Mouse (Mus musculus): ENCODE data around the gene Sprr1b. TPM values are rescaled to one million over a fixed set of nuclear protein-coding genes. Genes with fewer than 3 reads are reported as not detected.
"Not testable (repeated sequence)": the region's sequence is repeated elsewhere in the genome, so short reads cannot be mapped to it uniquely, and the experiment has no call there.

The Sprr1b gene
- not detected in 2 replicates for polyA plus RNA-seq (2015; fragmentation: Nextera tagmentation; extraction: Ambion mirVana)

GRCm38 (mm10) chr3:92438689-92439088 lies at the start of gene Sprr1b:
Gene Sprr1b (minus strand): TSS chr3:92438789.
- Histone ChIP-seq H3K4me2 (no peak within 1 kb of the TSS), H3K4me1 (replicated peaks) (no peaks in the 10 kb centered on the region), H3K4me3 (no peak within 1 kb of the TSS), H3K9ac (no peak within 1 kb of the TSS), H3K27me3 (no peaks in the 10 kb centered on the region), H3K9me3 (no peaks in the 10 kb centered on the region), H3K36me3 (no peaks in the 10 kb centered on the region), H3K27ac (no peak within 1 kb of the TSS)
- WGBS, result 88% methylated on average over 3 of the region's 3 CpGs
- no peak for ATAC-seq (ENCODE audit: low FRiP score)

GRCm38 (mm10) chr3:92486307-92486706 lies 47.7 kb upstream of the Sprr1b start:
- Histone ChIP-seq H3K9ac (no peak overlapping the region), H3K9me3 (no peaks in the 10 kb centered on the region), H3K4me3 (no peak overlapping the region), H3K27ac (no peak overlapping the region), H3K4me2 (no peak overlapping the region), H3K4me1 (replicated peaks) (no peaks in the 10 kb centered on the region), H3K27me3 (no peaks in the 10 kb centered on the region), H3K36me3 (no peaks in the 10 kb centered on the region)
- ATAC-seq (ENCODE audit: low FRiP score), result no peak
- WGBS, result 53% methylated on average over 1 of the region's 1 CpGs

- H3K4me1 ChIP-seq (replicated peaks), result no peaks in the 10 kb centered on the region
- no peak within 1 kb of the TSS for H3K4me2 ChIP-seq
- ATAC-seq (ENCODE audit: low FRiP score), result no peak
Observed at GRCm38 (mm10) chr3:92485863-92486262, 47.3 kb upstream of the Sprr1b start, which contains the start of gene Sprr1a. Gene Sprr1a (minus strand): TSS chr3:92485895.

GRCm38 (mm10) chr3:92481249-92481648 lies 42.7 kb upstream of the Sprr1b start:
- not testable (repeated sequence) for H3K27me3 ChIP-seq; ATAC-seq (ENCODE audit: low FRiP score); H3K36me3 ChIP-seq; H3K4me1 ChIP-seq (replicated peaks); H3K4me3 ChIP-seq; H3K9me3 ChIP-seq; H3K4me2 ChIP-seq; H3K27ac ChIP-seq; H3K9ac ChIP-seq

More at GRCm38 (mm10) chr3:92485863-92486262, 47.3 kb upstream of the Sprr1b start, which contains the start of gene Sprr1a:
- H3K4me3 ChIP-seq, result no peak within 1 kb of the TSS
- no peaks in the 10 kb centered on the region for H3K36me3 ChIP-seq
- no peak within 1 kb of the TSS for H3K27ac ChIP-seq
- H3K27me3 ChIP-seq, result no peaks in the 10 kb centered on the region
- no peak within 1 kb of the TSS for H3K9ac ChIP-seq
- no peaks in the 10 kb centered on the region for H3K9me3 ChIP-seq

GRCm38 (mm10) chr3:92470111-92470510 lies 31.5 kb upstream of the Sprr1b start:
- no peaks in the 10 kb centered on the region for H3K27me3 ChIP-seq
- WGBS, result 84% methylated on average over 2 of the region's 2 CpGs
- no peak overlapping the region for H3K4me2 ChIP-seq
- H3K36me3 ChIP-seq, result no peaks in the 10 kb centered on the region
- H3K4me1 ChIP-seq (replicated peaks), result no peaks in the 10 kb centered on the region
- no peak overlapping the region for H3K4me3 ChIP-seq
- H3K27ac ChIP-seq, result no peak overlapping the region
- no peaks in the 10 kb centered on the region for H3K9me3 ChIP-seq
- ATAC-seq (ENCODE audit: low FRiP score), result no peak
- no peak overlapping the region for H3K9ac ChIP-seq

GRCm38 (mm10) chr3:92467424-92467823 lies 28.8 kb upstream of the Sprr1b start:
- ATAC-seq (ENCODE audit: low FRiP score), result no peak
- Histone ChIP-seq H3K4me2 (no peak overlapping the region), H3K9me3 (no peaks in the 10 kb centered on the region), H3K36me3 (no peaks in the 10 kb centered on the region), H3K4me1 (replicated peaks) (no peaks in the 10 kb centered on the region), H3K4me3 (no peak overlapping the region), H3K9ac (no peak overlapping the region), H3K27ac (no peak overlapping the region), H3K27me3 (no peaks in the 10 kb centered on the region)

GRCm38 (mm10) chr3:92466576-92466975 lies 28.0 kb upstream of the Sprr1b start:
- Histone ChIP-seq H3K4me3 (no peak overlapping the region), H3K4me2 (no peak overlapping the region), H3K27me3 (no peaks in the 10 kb centered on the region), H3K4me1 (replicated peaks) (no peaks in the 10 kb centered on the region), H3K36me3 (no peaks in the 10 kb centered on the region), H3K9ac (no peak overlapping the region), H3K9me3 (no peaks in the 10 kb centered on the region), H3K27ac (no peak overlapping the region)
- 95% methylated on average over 1 of the region's 1 CpGs for WGBS
- no peak for ATAC-seq (ENCODE audit: low FRiP score)

- Histone ChIP-seq H3K27ac (no peak within 1 kb of the TSS), H3K9me3 (no peaks in the 10 kb centered on the region)
- WGBS, result 65% methylated on average over 2 of the region's 2 CpGs
Observed at GRCm38 (mm10) chr3:92458620-92459019, 20.0 kb upstream of the Sprr1b start, which contains the start of gene Sprr3. Gene Sprr3 (minus strand): TSS chr3:92458720.

GRCm38 (mm10) chr3:92455151-92455550 lies 16.6 kb upstream of the Sprr1b start:
- ATAC-seq (ENCODE audit: low FRiP score), result no peak
- Histone ChIP-seq H3K9me3 (no peaks in the 10 kb centered on the region), H3K4me1 (replicated peaks) (no peaks in the 10 kb centered on the region), H3K4me2 (no peak overlapping the region), H3K9ac (no peak overlapping the region), H3K4me3 (no peak overlapping the region), H3K36me3 (no peaks in the 10 kb centered on the region), H3K27ac (no peak overlapping the region), H3K27me3 (no peaks in the 10 kb centered on the region)
- WGBS, result 93% methylated on average over 5 of the region's 5 CpGs

More at GRCm38 (mm10) chr3:92458620-92459019, 20.0 kb upstream of the Sprr1b start, which contains the start of gene Sprr3:
- no peak within 1 kb of the TSS for H3K4me3 ChIP-seq
- no peaks in the 10 kb centered on the region for H3K4me1 ChIP-seq (replicated peaks)
- H3K27me3 ChIP-seq, result no peaks in the 10 kb centered on the region
- H3K9ac ChIP-seq, result no peak within 1 kb of the TSS
- no peaks in the 10 kb centered on the region for H3K36me3 ChIP-seq
- ATAC-seq (ENCODE audit: low FRiP score), result no peak
- no peak within 1 kb of the TSS for H3K4me2 ChIP-seq

- no peak overlapping the region for H3K9ac ChIP-seq
- no peak for ATAC-seq (ENCODE audit: low FRiP score)
- 96% methylated on average over 3 of the region's 3 CpGs for WGBS
Observed at GRCm38 (mm10) chr3:92440177-92440576, 1.6 kb upstream of the Sprr1b start.

GRCm38 (mm10) chr3:92432282-92432681 lies 6.3 kb downstream of the Sprr1b start, which contains the start of gene Sprr2k:
Gene Sprr2k (plus strand): TSS chr3:92432582.
- H3K27ac ChIP-seq, result no peak within 1 kb of the TSS
- 93% methylated on average over 2 of the region's 2 CpGs for WGBS
- no peak within 1 kb of the TSS for H3K4me3 ChIP-seq
- 0 out of 2 replicates have a peak, but pooled peaks cover 3% of the 10 kb centered on the region for H3K9me3 ChIP-seq
- H3K9ac ChIP-seq, result no peak within 1 kb of the TSS
- no peak within 1 kb of the TSS for H3K4me2 ChIP-seq
- no peaks in the 10 kb centered on the region for H3K27me3 ChIP-seq
- H3K4me1 ChIP-seq (replicated peaks), result no peaks in the 10 kb centered on the region
- H3K36me3 ChIP-seq, result no peaks in the 10 kb centered on the region
- ATAC-seq (ENCODE audit: low FRiP score), result no peak

More at GRCm38 (mm10) chr3:92440177-92440576, 1.6 kb upstream of the Sprr1b start:
- no peak overlapping the region for H3K27ac ChIP-seq
- H3K27me3 ChIP-seq, result no peaks in the 10 kb centered on the region
- no peaks in the 10 kb centered on the region for H3K36me3 ChIP-seq
- H3K4me2 ChIP-seq, result no peak overlapping the region
- no peaks in the 10 kb centered on the region for H3K4me1 ChIP-seq (replicated peaks)
- no peak overlapping the region for H3K4me3 ChIP-seq
- H3K9me3 ChIP-seq, result no peaks in the 10 kb centered on the region

- 94% methylated on average over 6 of the region's 6 CpGs for WGBS
- 0 out of 2 replicates have a peak, but pooled peaks cover 3% of the 10 kb centered on the region for H3K9me3 ChIP-seq
- H3K9ac ChIP-seq, result no peak within 1 kb of the TSS
- H3K4me2 ChIP-seq, result no peak within 1 kb of the TSS
- no peaks in the 10 kb centered on the region for H3K27me3 ChIP-seq
- no peaks in the 10 kb centered on the region for H3K4me1 ChIP-seq (replicated peaks)
- no peak within 1 kb of the TSS for H3K27ac ChIP-seq
- H3K36me3 ChIP-seq, result no peaks in the 10 kb centered on the region
- H3K4me3 ChIP-seq, result no peak within 1 kb of the TSS
- no peak for ATAC-seq (ENCODE audit: low FRiP score)
Observed at GRCm38 (mm10) chr3:92429323-92429722, 9.3 kb downstream of the Sprr1b start, which contains the start of gene Gm9774. Gene Gm9774 (minus strand): TSS chr3:92429423.

GRCm38 (mm10) chr3:92417782-92418181 lies 20.8 kb downstream of the Sprr1b start, which contains the start of gene Sprr2j-ps:
Gene Sprr2j-ps (plus strand): TSS chr3:92418082.
- no peak for ATAC-seq (ENCODE audit: low FRiP score)
- 99% methylated on average over 2 of the region's 2 CpGs for WGBS
- Histone ChIP-seq H3K27me3 (no peaks in the 10 kb centered on the region), H3K36me3 (no peaks in the 10 kb centered on the region), H3K4me2 (no peak within 1 kb of the TSS), H3K27ac (no peak within 1 kb of the TSS), H3K4me1 (replicated peaks) (no peaks in the 10 kb centered on the region), H3K9me3 (no peaks in the 10 kb centered on the region), H3K4me3 (no peak within 1 kb of the TSS), H3K9ac (no peak within 1 kb of the TSS)
